Mouse (Mus musculus): Measurements from ENCODE around the gene Fam155a.

The Fam155a gene

DNA sequence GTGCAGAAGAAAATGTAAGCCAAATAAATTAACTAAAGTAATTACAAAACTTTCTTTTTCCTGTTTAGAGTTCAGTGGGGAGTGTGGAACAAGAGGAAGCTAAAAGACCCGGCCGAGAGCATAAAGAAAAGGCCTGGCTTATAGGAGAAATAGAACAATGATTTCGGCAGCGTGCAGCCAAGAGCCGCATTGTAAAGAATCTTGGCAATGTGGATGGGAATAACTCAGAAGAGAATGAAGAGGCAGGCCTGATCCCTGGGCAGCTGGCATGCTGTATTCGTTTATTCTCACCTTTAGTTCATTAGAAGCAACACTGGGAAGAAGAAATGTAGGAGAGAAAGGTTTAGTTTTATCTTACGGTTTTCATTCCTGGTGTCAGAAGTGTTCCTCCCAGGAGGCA, 594.0 kb downstream of the Fam155a start:
- DNase-seq (ENCODE audit: low spot score): no peak

DNA sequence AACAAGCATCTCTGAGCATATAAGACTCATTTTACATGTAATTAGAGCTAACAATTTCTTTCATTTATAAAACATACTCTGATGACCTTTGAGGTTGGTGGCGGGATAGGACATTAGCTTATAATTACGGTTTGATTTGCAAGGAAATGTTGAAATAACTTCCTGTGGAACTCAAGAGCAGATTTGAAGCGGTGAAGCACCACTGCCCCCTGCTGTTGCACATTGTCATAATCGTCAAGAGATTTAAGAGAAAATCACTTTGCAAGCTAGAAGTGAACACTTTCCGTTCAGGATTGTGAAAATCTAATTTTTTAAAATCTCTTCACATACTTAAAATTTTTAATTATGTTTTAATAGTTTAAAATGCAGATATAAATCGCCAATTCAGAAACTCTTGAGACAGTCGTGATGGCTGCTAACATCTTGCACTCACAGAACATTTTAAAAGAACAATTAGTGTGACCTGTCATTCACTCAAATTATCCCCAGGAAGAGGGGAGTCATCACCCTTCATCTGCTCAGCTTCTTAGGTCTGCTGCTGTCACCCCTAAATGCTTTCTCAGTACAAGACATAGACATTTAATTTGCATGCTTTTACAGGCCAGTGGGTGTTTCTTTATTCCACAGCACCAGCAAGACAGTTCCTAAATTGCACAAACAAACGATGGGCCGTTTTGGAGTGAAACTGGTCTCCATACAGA, 595.9 kb downstream of the Fam155a start:
- DNase-seq (ENCODE audit: low spot score): no peak

DNA sequence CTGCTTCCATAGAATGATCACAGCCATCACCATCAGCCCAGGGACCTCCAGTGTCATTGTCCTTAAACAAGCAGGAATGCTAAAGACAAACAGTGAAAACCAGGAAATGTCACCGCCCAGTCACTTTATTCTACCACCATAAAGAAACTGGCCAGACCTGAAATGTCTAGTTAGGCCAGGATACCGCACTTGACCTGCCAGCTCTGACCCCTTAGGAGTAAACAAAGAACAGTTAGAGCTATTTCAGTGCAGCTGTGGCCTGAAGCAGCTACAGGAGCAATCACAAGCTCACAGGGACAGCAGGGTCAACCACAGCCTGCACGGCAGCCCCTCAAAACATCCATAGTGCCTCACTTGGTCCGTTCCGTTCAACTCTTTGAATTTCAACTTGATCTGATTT, 599.1 kb downstream of the Fam155a start:
- DNase-seq (ENCODE audit: low spot score): no peak

DNA sequence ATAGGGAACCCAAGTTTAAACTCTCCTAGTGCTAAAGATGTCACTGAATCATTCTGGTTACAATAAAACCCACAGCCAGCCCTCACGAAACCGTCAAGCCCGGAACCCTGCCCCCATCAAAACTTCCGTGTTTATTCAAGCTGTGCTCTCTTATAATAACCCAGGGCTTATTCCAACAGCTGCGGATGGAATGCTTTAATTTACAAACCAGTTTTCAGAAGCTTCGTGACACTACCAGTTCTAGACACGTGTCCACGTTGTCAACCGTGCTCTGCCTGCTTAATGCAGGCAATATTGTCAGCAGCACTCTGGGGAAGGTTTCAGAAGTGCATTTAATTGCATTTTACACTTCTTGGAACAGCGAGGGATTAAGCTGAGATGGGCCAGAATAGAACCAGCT, 603.0 kb downstream of the Fam155a start:
- no peak for DNase-seq (ENCODE audit: low spot score)

DNA sequence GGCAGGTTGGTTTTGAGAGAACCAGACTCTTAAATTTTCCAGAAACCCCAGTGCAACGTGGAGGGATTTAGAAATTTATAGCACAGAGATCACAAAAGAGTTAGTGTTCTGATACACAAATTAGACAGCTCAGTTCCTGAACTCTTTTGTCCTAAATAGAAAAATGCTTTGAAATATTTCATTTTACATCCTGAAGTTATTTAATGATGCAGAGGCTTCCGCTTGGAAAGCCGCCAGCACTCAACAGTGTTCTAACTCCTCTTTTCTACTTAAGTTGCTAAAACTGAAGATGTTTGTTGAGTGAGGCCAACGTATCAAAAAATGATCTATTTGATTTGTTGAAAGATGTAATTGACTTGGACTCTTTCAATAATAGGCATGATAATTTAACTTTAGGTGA, 609.4 kb downstream of the Fam155a start:
- DNase-seq (ENCODE audit: low spot score): no peak

DNA sequence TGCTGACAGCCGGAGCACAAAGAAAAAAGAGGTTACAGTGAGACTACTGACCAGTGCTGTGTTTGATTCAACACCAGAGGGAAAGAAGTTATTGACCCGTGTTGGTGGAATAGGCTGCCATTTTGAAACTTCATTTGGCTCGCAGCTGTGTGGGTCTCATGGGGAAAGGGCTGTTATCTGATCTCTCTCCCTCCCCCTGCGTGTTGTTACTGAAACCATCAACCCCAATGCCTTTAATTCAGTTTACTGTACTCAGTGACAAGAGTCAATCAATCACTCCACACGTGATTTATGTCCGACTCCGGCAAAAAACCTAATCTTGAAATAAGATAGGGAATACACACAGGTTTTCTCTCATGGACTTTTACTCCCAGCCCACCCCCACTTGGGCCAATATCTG, 611.6 kb downstream of the Fam155a start:
- no peak for DNase-seq (ENCODE audit: low spot score)

DNA sequence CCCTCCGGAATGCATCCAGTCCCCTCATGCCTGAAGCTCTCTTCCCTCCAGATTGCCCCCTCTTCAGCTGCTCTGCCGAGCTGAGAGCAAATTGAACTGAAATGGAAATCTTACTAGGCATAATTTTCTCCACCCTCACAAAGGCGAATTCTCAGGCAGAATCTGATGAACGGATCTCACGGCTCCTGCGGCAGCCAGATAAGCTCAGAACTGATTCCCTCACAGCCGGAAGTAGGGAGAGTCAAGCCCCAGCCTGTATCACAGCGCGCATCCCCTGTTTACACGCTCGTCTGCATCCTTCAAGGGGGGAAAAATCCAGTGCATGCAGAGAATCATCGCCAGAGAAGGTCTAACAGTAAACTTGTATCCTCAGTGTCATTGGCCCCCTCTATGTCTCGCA, 612.3 kb downstream of the Fam155a start:
- DNase-seq (ENCODE audit: low spot score): no peak

DNA sequence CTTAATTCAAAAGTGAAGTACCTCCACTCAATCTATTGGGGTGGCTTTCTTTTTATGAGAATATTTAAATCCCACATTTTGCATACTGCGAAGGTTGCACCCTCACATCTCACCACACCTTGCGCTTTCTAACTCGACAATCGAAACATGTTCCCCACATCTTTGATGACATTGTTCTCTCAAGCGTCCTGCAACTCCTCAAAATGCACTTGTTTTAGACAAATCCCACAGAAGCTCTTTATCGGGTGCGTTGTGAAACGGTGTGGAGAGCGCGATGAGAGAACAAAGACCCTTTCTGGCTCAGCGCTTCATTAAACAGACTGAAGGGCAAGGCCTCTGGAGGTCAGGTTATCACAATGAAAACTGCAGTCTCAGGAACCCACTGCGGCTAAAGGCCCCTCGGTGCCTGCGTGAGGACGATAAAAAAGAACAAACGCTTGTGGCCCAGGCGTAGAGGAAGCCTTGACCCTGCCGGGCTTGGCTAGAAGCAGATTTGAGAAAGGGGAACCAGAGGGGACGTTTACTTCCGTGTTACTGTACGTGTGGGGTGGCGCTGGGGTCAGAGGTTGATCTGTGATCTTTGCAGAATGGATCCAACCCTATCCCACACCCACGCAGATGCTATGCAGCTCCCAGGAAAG, 613.7 kb downstream of the Fam155a start:
- no peak for DNase-seq (ENCODE audit: low spot score)
